Comparison of ENCODE assay signal across 20 mouse cellular contexts in the genomic region with DNA sequence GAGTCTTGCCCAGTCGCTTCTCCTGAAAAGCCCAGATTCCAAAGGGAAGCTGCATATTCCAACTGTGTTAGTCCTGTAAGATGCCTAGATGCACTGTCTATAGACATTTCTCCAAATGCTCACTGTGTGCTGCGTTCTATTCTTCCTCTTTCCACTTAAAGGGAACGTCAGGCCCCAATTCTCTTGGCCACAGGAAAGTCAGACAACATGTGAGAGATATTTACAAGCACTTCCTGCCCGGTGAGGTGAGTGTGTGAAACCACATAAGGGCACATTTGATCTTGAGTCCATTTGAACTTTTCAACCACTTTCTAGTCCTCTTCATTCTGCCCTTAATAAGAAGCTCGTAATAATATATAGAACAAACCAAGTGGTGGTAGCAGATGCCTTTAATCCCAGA. TPM values are rescaled to one million over a fixed set of nuclear protein-coding genes. Genes with fewer than 3 reads are reported as not detected.
DNase-seq lines count a peak whose midpoint lies in the region; ATAC-seq and TF ChIP-seq lines count a peak whose summit lies in the region.
"Had no signal": no experiment of that assay in that cellular context is flagged by ENCODE, and none has a peak within 500 bp of the region (broad histone marks: within the 10 kb centered on the region; RNA-seq: fewer than 3 reads in every experiment).

No protein-coding gene starts in this region.

- no peak for ATAC-seq in hindbrain, embryonic 12.5 days (ENCODE audit: low FRiP score)
- ATAC-seq in limb, embryonic 13.5 days (ENCODE audit: low FRiP score, low read depth), result no peak

- peak overlapping the region; percentile 19; the same call in 1 of the 2 replicates for H3K27ac ChIP-seq in hindbrain, embryonic 12.5 days
- H3K27ac ChIP-seq in hindbrain, embryonic 10.5 days, result no peak overlapping the region; the same call in 1 of the 2 replicates
- H3K27ac ChIP-seq in CH12.LX (ENCODE audit: insufficient read depth, low read depth), result no peak overlapping the region
- peak overlapping the region; percentile 70 for H3K27ac ChIP-seq in limb, embryonic 13.5 days
- H3K27ac ChIP-seq: neural tube, embryonic 15.5 days had no signal

- H3K9me3 ChIP-seq in hindbrain, embryonic 12.5 days (replicated peaks), result no peaks in the 10 kb centered on the region
- peaks cover 5% of the 10 kb centered on the region; the same call in 1 of the 2 replicates for H3K9me3 ChIP-seq in hindbrain, embryonic 10.5 days
- peaks cover 6% of the 10 kb centered on the region for H3K9me3 ChIP-seq in CH12.LX (replicated peaks; ENCODE audit: low read length)
- H3K9me3 ChIP-seq in limb, embryonic 13.5 days, result peaks cover 11% of the 10 kb centered on the region; the same call in 1 of the 2 replicates

- no peak overlapping the region for H3K4me3 ChIP-seq in hindbrain, embryonic 12.5 days
- no peak overlapping the region for H3K4me3 ChIP-seq in hindbrain, embryonic 10.5 days
- no peak overlapping the region for H3K4me3 ChIP-seq in CH12.LX (replicated peaks in 1 of 3; ENCODE audit: low read depth in 2 of 3, low read length in 2 of 3, poor library complexity in 1 of 3)
- H3K4me3 ChIP-seq in limb, embryonic 13.5 days, result no peak overlapping the region
- H3K4me3 ChIP-seq: myocyte; neural tube, embryonic 15.5 days had no signal

- dilution Hi-C loops in CH12.LX (cut with MboI; ENCODE audit: extremely low pct_ligation_motif_present, extremely low pct_unique_long_range_greater_than_20kb, low sequenced_read_pairs), result no loop called here

- TF ChIP-seq RAD21 in CH12.LX (IDR thresholded peaks at IDR 0.05; ENCODE audit: low read depth, low read length), result no peak

- in situ Hi-C loops in CH12.LX (cut with MboI; ENCODE audit: low pct_ligation_motif_present, low pct_unique_long_range_greater_than_20kb, low sequenced_read_pairs), result no loop called here

- H3K4me2 ChIP-seq in hindbrain, embryonic 12.5 days (replicated peaks), result no peak overlapping the region
- H3K4me2 ChIP-seq in CH12.LX (ENCODE audit: insufficient read depth, low read depth, poor library complexity, severe bottlenecking), result no peak overlapping the region
- no peak overlapping the region for H3K4me2 ChIP-seq in limb, embryonic 13.5 days (replicated peaks)
- H3K4me2 ChIP-seq: hindbrain, embryonic 14.5 days; liver, embryonic 11.5 days; neural tube, embryonic 15.5 days had no signal

- 84% methylated on average over 5 of the region's 5 CpGs for WGBS in hindbrain, embryonic 12.5 days
- WGBS in hindbrain, embryonic 10.5 days, result 90% methylated on average over 5 of the region's 5 CpGs
- WGBS in limb, embryonic 13.5 days, result 59% methylated on average over 5 of the region's 5 CpGs

- peaks cover 7% of the 10 kb centered on the region for H3K4me1 ChIP-seq in hindbrain, embryonic 12.5 days
- H3K4me1 ChIP-seq in hindbrain, embryonic 10.5 days (replicated peaks), result peaks cover 22% of the 10 kb centered on the region
- peaks cover 0 to 25% of the 10 kb centered on the region in 2 experiments; a peak in 3 of 4 replicates for H3K4me1 ChIP-seq in CH12.LX (ENCODE audit: control insufficient read depth in 1 of 2, insufficient read depth in 2 of 2)
- H3K4me1 ChIP-seq in limb, embryonic 13.5 days, result peaks cover 51% of the 10 kb centered on the region

- TF ChIP-seq CTCF in CH12.LX (conservative IDR thresholded peaks at IDR 0.05 in 1 of 2, IDR thresholded peaks at IDR 0.05 in 1 of 2; ENCODE audit: low read depth in 2 of 2, low read length in 2 of 2), result no peak

- peaks cover 42% of the 10 kb centered on the region for H3K36me3 ChIP-seq in hindbrain, embryonic 12.5 days
- peaks cover 99% of the 10 kb centered on the region for H3K36me3 ChIP-seq in hindbrain, embryonic 10.5 days
- peaks cover 0 to 25% of the 10 kb centered on the region in 2 experiments for H3K36me3 ChIP-seq in CH12.LX (replicated peaks in 1 of 2; ENCODE audit: control insufficient read depth in 1 of 2, insufficient read depth in 1 of 2, low read length in 1 of 2)
- peaks cover 87% of the 10 kb centered on the region for H3K36me3 ChIP-seq in limb, embryonic 13.5 days
- H3K36me3 ChIP-seq: neural tube, embryonic 15.5 days had no signal

- DNase-seq in hindbrain, embryonic 10.5 days (ENCODE audit: low spot score), result no peak
- peak; percentile 43 for DNase-seq in 416B (ENCODE audit: low read depth)
- DNase-seq in CH12.LX (ENCODE audit: extremely low read depth), result peak; percentile 50
- no peak for DNase-seq in left cerebral cortex, adult 18-20 months (ENCODE audit: low spot score in 2 of 2)
- DNase-seq in urinary bladder, adult 18-20 months (ENCODE audit: low spot score in 2 of 2), result no peak
- DNase-seq: adrenal gland, postnatal 14 days; B cell, adult 2 months; cerebellum, adult 11 months; kidney, adult 11 months; lung, adult 18-20 months; midbrain, embryonic 14.5 days; right cerebral cortex, postnatal 14 days; spleen, adult 18-20 months; thymus, postnatal 36 days had no signal

- no peak for TF ChIP-seq EP300 in CH12.LX (IDR thresholded peaks at IDR 0.05; ENCODE audit: low read length)

- H3K79me2 ChIP-seq in CH12.LX (replicated peaks; ENCODE audit: control insufficient read depth, extremely low read depth, insufficient read depth, poor library complexity, severe bottlenecking), result no peaks in the 10 kb centered on the region

- no peak overlapping the region for H3K9ac ChIP-seq in hindbrain, embryonic 12.5 days
- H3K9ac ChIP-seq in CH12.LX (ENCODE audit: insufficient read depth, low read depth), result no peak overlapping the region
- H3K9ac ChIP-seq in limb, embryonic 13.5 days, result no peak overlapping the region
- H3K9ac ChIP-seq: hindbrain, embryonic 14.5 days; neural tube, embryonic 15.5 days had no signal

- no peaks in the 10 kb centered on the region for H3K27me3 ChIP-seq in hindbrain, embryonic 12.5 days
- no peaks in the 10 kb centered on the region for H3K27me3 ChIP-seq in hindbrain, embryonic 10.5 days (ENCODE audit: insufficient read depth, poor library complexity, severe bottlenecking)
- H3K27me3 ChIP-seq in CH12.LX (replicated peaks), result no peaks in the 10 kb centered on the region
- H3K27me3 ChIP-seq in limb, embryonic 13.5 days, result no peaks in the 10 kb centered on the region
- H3K27me3 ChIP-seq: neural tube, embryonic 15.5 days had no signal

- no peak for TF ChIP-seq POLR2A in CH12.LX (IDR thresholded peaks at IDR 0.05; ENCODE audit: low read depth, low read length)

TF ChIP-seq in CH12.LX, 34 proteins besides CTCF, POLR2A, EP300 and RAD21:
- TF ChIP-seq IRF4 (IDR thresholded peaks at IDR 0.05; ENCODE audit: low read depth, low read length) (no peak), E2F4 (IDR thresholded peaks at IDR 0.05; ENCODE audit: insufficient replicate concordance, low read depth, low read length) (no peak), JUND (conservative IDR thresholded peaks at IDR 0.05; ENCODE audit: low read depth, low read length) (no peak)
TF ChIP-seq in CH12.LX: peak in this region for 0.

RNA-seq across cellular contexts. Expression of a gene that starts 50.7 kb away (rescaled TPM):
- polyA plus RNA-seq in hindbrain, embryonic 12.5 days (2016; fragmentation: Nextera tagmentation; extraction: Ambion mirVana), result 35.5 and 37.5 TPM in 2 replicates
- polyA plus RNA-seq in hindbrain, embryonic 10.5 days (2016; fragmentation: Nextera tagmentation; extraction: Ambion mirVana), result 36.0 and 43.9 TPM in 2 replicates
- total RNA-seq in CH12.LX (2012; rRNA removed) (0.25 and 0.29 TPM in 2 replicates), CH12.LX (2014; rRNA removed) (0.47 and 0.67 TPM in 2 replicates)
- 1.2 and 1.5 TPM in 2 replicates for polyA plus RNA-seq in CH12.LX (2012; ENCODE audit: insufficient read length, low read depth)
- 58.7 and 63.5 TPM in 2 replicates for polyA plus RNA-seq in limb, embryonic 13.5 days (2015; fragmentation: Nextera tagmentation; extraction: Ambion mirVana)
- 10 to 100 TPM; 19.5 to 23.5 TPM for total RNA-seq in left cerebral cortex, adult 18-20 months (2021)

Comparison
In these comparisons a context has a peak if more than half of its experiments do, and no peak if none do; other contexts are left out.
1. H3K27ac ChIP-seq: peak in hindbrain, embryonic 12.5 days (single experiment) and limb, embryonic 13.5 days (single experiment); none in hindbrain, embryonic 10.5 days (single experiment) and CH12.LX (single experiment).
2. DNase-seq: peak in 416B (single experiment) and CH12.LX (single experiment); none in hindbrain, embryonic 10.5 days (single experiment), left cerebral cortex, adult 18-20 months (0 of 2) and urinary bladder, adult 18-20 months (0 of 2).
3. RNA of a gene that starts 50.7 kb away (polyA plus RNA-seq): 58.7 to 63.5 TPM in limb, embryonic 13.5 days, 36.0 to 43.9 TPM in hindbrain, embryonic 10.5 days and 35.5 to 37.5 TPM in hindbrain, embryonic 12.5 days; 1.2 to 1.5 TPM in CH12.LX; every median in the first group is over 10 times any median in the second.